Mouse (Mus musculus) midbrain, embryonic 14.5 days (tissue): Measurements from ENCODE around the gene Itpa. TPM values are rescaled to one million over a fixed set of nuclear protein-coding genes. Genes with fewer than 3 reads are reported as not detected.
"Not testable (repeated sequence)": the region's sequence is repeated elsewhere in the genome, so short reads cannot be mapped to it uniquely, and the experiment has no call there.

ENCODE experiments used
- ATAC-seq: fragments of 200-750 bp; cut with Nextera tagmentation; 2 replicates; pipeline ENCODE4 v1.8.0; 2017; ENCODE audit warnings: moderate number of reproducible peaks, moderate library complexity; ENCODE audit not compliant: low FRiP score, low TSS enrichment
- DNase-seq: peaks from one replicate; pipeline ENCODE4 v3.0.0-alpha.2; 2015
- H3K27ac ChIP-seq: fragments of 300-500 bp; sonication (generic); replicated peaks from 2 replicates; pipeline ENCODE4 v1.5.1; 2014; ENCODE audit warnings: mild to moderate bottlenecking, low read depth, low read length, moderate library complexity
- H3K27me3 ChIP-seq: fragments of 300-500 bp; sonication (generic); 2 replicates; pipeline ENCODE4 v1.6.1; 2014; ENCODE audit warnings: low read length, control low read depth, mixed read lengths; ENCODE audit not compliant: control insufficient read depth, insufficient read depth
- H3K36me3 ChIP-seq: fragments of 300-500 bp; sonication (generic); 2 replicates; pipeline ENCODE4 v1.6.1; 2014; ENCODE audit warnings: low read length, control low read depth; ENCODE audit not compliant: control insufficient read depth, insufficient read depth
- H3K4me1 ChIP-seq: fragments of 300-500 bp; sonication (generic); 2 replicates; pipeline ENCODE4 v1.6.1; 2014; ENCODE audit warnings: mild to moderate bottlenecking, antibody characterized with exemption, low read length, control low read depth; ENCODE audit not compliant: control insufficient read depth, insufficient read depth
- H3K4me2 ChIP-seq: fragments of 300-500 bp; sonication (generic); 2 replicates; pipeline ENCODE4 v1.6.1; 2014; ENCODE audit warnings: mild to moderate bottlenecking, low read length, moderate library complexity
- H3K4me3 ChIP-seq: fragments of 300-500 bp; sonication (generic); replicated peaks from 2 replicates; pipeline ENCODE4 v1.5.1; 2014; ENCODE audit warnings: low read depth, low read length
- H3K9ac ChIP-seq: fragments of 300-500 bp; sonication (generic); replicated peaks from 2 replicates; pipeline ENCODE4 v1.6.1; 2014; ENCODE audit warnings: mild to moderate bottlenecking, low read length, moderate library complexity
- H3K9me3 ChIP-seq: fragments of 300-500 bp; sonication (generic); 2 replicates; pipeline ENCODE4 v1.6.1; 2016; ENCODE audit warnings: low read length, control low read depth, mixed read lengths; ENCODE audit not compliant: control insufficient read depth
- WGBS: fragments of 180-500 bp; shearing (Covaris S2); extraction: QIAGEN DNeasy Blood & Tissue Kit; methylation state at CpG from one replicate; pipeline ENCODE4 v1.1.7; 2014; 5-methylcytosine and 5-hydroxymethylcytosine counted together
- polyA plus RNA-seq: library from polyadenylated mRNA; unstranded; fragments of >200 nt; fragmentation: Nextera tagmentation; extraction: Ambion mirVana; gene quantifications from 2 replicates; pipeline ENCODE4 v1.2.1, GENCODE M21; 2014

The Itpa gene
- polyA plus RNA-seq, 1 experiment from 2014 or later = 135 TPM

- not testable (repeated sequence) for H3K9ac ChIP-seq, H3K27me3 ChIP-seq, H3K9me3 ChIP-seq, H3K27ac ChIP-seq, DNase-seq, ATAC-seq, H3K4me3 ChIP-seq, H3K4me1 ChIP-seq, H3K4me2 ChIP-seq
- 83% methylated on average over 6 of the region's 6 CpGs for WGBS
- H3K36me3 ChIP-seq = peaks cover 27% of the 10 kb centered on the region
These were observed 18.4 kb upstream of the Itpa start for GRCm38 (mm10) chr2:130649028-130649427.

GRCm38 (mm10) chr2:130653303-130653702, 14.1 kb upstream of the Itpa start:
- WGBS = 97% methylated on average over 2 of the region's 2 CpGs

DNA sequence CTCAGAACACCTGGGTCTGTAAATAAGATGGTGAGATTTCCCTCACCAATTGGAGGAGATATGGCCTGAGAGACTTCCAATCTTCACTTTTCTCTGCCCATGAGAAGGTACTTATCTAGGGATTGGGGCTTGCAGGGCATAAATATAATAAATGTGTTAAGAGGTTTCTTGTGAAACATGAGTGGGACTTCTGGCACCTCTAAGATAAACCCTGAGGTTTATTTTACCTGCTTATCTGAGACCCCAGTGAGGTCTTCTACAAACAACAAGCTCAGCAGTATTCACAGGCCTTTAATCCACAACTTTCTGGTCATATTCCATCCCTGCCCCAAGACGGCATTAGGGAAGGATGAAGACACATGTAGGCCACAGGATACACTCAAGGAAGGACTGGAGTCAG, 13.7 kb upstream of the Itpa start:
- DNase-seq = no peak
- no peak overlapping the region for H3K9ac ChIP-seq
- H3K4me1 ChIP-seq = no peaks in the 10 kb centered on the region
- no peak overlapping the region for H3K4me2 ChIP-seq
- H3K36me3 ChIP-seq = peaks cover 74% of the 10 kb centered on the region
- H3K9me3 ChIP-seq = no peaks in the 10 kb centered on the region
- no peak for ATAC-seq
- no peak overlapping the region for H3K27ac ChIP-seq
- H3K4me3 ChIP-seq = no peak overlapping the region
- no peaks in the 10 kb centered on the region for H3K27me3 ChIP-seq
- WGBS = 87% methylated on average over 1 of the region's 1 CpGs

More at GRCm38 (mm10) chr2:130653303-130653702, 14.1 kb upstream of the Itpa start:
- ATAC-seq (no peak), DNase-seq (no peak)
- H3K27ac ChIP-seq = no peak overlapping the region
- no peak overlapping the region for H3K4me2 ChIP-seq
- H3K4me1 ChIP-seq = no peaks in the 10 kb centered on the region
- H3K27me3 ChIP-seq = no peaks in the 10 kb centered on the region
- H3K36me3 ChIP-seq = peaks cover 69% of the 10 kb centered on the region
- no peak overlapping the region for H3K9ac ChIP-seq
- no peaks in the 10 kb centered on the region for H3K9me3 ChIP-seq
- no peak overlapping the region for H3K4me3 ChIP-seq

DNA sequence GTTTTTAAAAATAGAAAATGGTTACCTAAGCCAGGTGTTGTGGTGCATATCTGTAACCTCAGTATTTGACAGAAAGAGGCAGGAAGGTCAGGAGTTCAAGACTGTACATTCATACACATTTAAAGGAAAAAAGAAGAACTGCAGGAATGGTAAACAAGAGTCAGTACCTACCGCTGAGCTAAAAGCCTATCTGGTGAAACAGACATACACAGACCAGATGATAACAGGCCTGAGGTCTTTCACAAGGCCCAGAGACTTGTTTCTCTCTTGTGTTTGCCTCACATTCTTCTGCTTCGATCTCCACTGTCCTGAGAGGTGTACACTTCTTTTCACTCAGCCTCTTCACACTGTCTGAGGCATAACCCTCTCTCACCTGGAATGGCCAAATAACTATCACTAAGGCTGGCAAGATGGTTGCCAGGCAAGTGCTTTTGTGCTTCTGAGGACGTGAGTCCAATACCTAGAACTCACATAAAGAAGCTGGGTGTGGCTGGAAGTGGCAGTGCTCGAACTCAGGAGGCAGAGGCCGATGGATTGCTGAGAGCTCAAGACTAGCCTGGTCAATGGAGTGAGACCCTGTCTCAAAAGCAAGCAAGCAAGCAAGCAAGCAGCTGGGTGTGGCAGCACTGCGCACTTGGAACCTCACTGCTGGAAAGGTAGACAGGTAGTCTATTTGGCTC, 11.6 kb upstream of the Itpa start:
- 93% methylated on average over 6 of the region's 6 CpGs for WGBS
- Histone ChIP-seq H3K9me3 (no peaks in the 10 kb centered on the region), H3K4me3 (no peak overlapping the region), H3K4me2 (no peak overlapping the region), H3K36me3 (peaks cover 75% of the 10 kb centered on the region), H3K27me3 (no peaks in the 10 kb centered on the region), H3K9ac (no peak overlapping the region), H3K4me1 (no peaks in the 10 kb centered on the region), H3K27ac (no peak overlapping the region)
- ATAC-seq (no peak), DNase-seq (no peak)

DNA sequence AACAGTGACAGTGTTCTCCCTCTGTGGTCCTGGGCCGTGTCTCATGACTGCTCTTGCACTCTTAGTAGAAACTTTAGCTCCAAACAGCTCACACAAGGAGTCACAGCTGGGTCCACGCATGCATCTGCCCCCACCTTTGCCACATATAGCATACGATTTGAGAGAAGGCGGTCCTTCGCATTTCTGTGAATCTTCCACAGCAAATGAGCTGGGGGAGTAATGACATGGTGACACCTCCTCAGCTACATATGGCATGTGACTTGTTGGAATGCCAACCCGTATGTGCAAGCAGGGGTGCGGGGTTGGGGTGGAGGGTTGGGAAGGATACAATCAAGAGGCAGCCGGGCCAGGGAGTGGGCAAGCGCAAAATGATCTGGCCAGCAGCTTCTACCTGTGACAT, 10.9 kb upstream of the Itpa start:
- 94% methylated on average over 9 of the region's 9 CpGs for WGBS
- no peak for DNase-seq
- H3K9me3 ChIP-seq = no peaks in the 10 kb centered on the region
- H3K9ac ChIP-seq = no peak overlapping the region
- H3K27me3 ChIP-seq = no peaks in the 10 kb centered on the region
- H3K27ac ChIP-seq = no peak overlapping the region
- ATAC-seq = no peak
- H3K36me3 ChIP-seq = peaks cover 83% of the 10 kb centered on the region
- H3K4me2 ChIP-seq = no peak overlapping the region
- H3K4me1 ChIP-seq = no peaks in the 10 kb centered on the region
- H3K4me3 ChIP-seq = no peak overlapping the region

- Histone ChIP-seq H3K9me3 (no peaks in the 10 kb centered on the region), H3K4me1 (no peaks in the 10 kb centered on the region), H3K27ac (no peak overlapping the region), H3K36me3 (peaks cover 84% of the 10 kb centered on the region), H3K9ac (no peak overlapping the region), H3K4me2 (no peak overlapping the region), H3K27me3 (no peaks in the 10 kb centered on the region), H3K4me3 (no peak overlapping the region)
- no peak for DNase-seq
- 86% methylated on average over 6 of the region's 6 CpGs for WGBS
- no peak for ATAC-seq
These were observed 9.9 kb upstream of the Itpa start for GRCm38 (mm10) chr2:130657541-130657940.

DNA sequence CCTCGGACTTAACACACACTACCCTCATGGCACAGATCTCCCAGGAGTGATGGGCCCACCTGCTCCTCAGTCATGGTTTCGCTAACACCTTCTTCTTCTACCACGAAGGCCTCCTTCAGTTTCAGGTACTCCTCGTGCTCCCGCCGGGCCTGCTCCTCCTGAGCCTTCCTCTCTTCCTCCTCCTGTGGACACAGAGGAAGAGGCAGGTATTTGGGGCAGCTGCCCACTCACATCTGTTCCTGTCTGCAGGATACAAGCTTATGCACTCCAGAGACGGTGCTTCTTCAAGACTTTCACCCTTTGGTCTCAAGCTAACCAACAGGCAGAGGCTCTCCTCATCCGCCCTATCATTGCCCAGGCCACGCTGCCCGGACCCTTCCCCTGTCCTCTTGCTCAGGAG, 8.9 kb upstream of the Itpa start:
- H3K27me3 ChIP-seq = no peaks in the 10 kb centered on the region
- H3K27ac ChIP-seq = no peak overlapping the region
- WGBS = 94% methylated on average over 10 of the region's 10 CpGs
- no peak overlapping the region for H3K4me2 ChIP-seq
- peaks cover 10% of the 10 kb centered on the region for H3K4me1 ChIP-seq
- no peak overlapping the region for H3K4me3 ChIP-seq
- peaks cover 76% of the 10 kb centered on the region for H3K36me3 ChIP-seq
- ATAC-seq (no peak), DNase-seq (no peak)
- H3K9me3 ChIP-seq = no peaks in the 10 kb centered on the region
- H3K9ac ChIP-seq = no peak overlapping the region

DNA sequence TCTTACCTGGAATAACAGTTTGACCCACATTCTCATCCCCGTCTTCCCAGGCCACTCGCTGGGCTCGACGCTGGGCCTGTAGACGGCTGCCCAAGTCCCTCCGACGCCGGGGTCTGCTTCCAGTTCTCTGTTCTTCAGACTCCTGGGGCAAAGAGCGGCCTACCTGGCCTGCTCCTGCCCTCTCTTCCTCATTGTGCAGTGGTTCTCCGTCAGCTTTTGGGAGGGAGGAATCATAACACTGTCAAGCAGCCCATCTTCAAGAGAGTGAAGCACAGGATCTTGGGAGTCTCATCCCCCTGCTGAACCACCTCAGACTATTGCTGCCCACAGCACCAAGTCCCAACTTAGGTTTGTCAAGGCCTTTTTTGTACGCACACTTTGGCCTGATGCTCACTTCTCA, 4.1 kb upstream of the Itpa start:
- ATAC-seq (no peak), DNase-seq (no peak)
- peaks cover 21% of the 10 kb centered on the region for H3K4me1 ChIP-seq
- peak overlapping the region; percentile 61 for H3K4me3 ChIP-seq
- peaks cover 28% of the 10 kb centered on the region for H3K36me3 ChIP-seq
- H3K27ac ChIP-seq = peak overlapping the region; percentile 99
- H3K9me3 ChIP-seq = no peaks in the 10 kb centered on the region
- no peaks in the 10 kb centered on the region for H3K27me3 ChIP-seq
- 90% methylated on average over 11 of the region's 11 CpGs for WGBS
- peak overlapping the region; percentile 82 for H3K4me2 ChIP-seq
- peak overlapping the region; percentile 93 for H3K9ac ChIP-seq

GRCm38 (mm10) chr2:130664102-130664701, 3.2 kb upstream of the Itpa start, which contains the start of gene Ddrgk1:
Ddrgk1 (minus strand) TSS chr2:130664659.
- H3K27ac ChIP-seq = peak within 1 kb of the TSS; percentile 99
- DNase-seq (peak; percentile 98), ATAC-seq (peak; percentile 97)
- H3K27me3 ChIP-seq = no peaks in the 10 kb centered on the region
- WGBS = 0% methylated on average over 40 of the region's 40 CpGs
- H3K4me2 ChIP-seq = peak within 1 kb of the TSS; percentile 82
- no peaks in the 10 kb centered on the region for H3K9me3 ChIP-seq
- H3K4me1 ChIP-seq = peaks cover 23% of the 10 kb centered on the region
- H3K4me3 ChIP-seq = peak within 1 kb of the TSS; percentile 61
- H3K9ac ChIP-seq = peak within 1 kb of the TSS; percentile 93
- H3K36me3 ChIP-seq = peaks cover 20% of the 10 kb centered on the region
